In the genomic region with DNA sequence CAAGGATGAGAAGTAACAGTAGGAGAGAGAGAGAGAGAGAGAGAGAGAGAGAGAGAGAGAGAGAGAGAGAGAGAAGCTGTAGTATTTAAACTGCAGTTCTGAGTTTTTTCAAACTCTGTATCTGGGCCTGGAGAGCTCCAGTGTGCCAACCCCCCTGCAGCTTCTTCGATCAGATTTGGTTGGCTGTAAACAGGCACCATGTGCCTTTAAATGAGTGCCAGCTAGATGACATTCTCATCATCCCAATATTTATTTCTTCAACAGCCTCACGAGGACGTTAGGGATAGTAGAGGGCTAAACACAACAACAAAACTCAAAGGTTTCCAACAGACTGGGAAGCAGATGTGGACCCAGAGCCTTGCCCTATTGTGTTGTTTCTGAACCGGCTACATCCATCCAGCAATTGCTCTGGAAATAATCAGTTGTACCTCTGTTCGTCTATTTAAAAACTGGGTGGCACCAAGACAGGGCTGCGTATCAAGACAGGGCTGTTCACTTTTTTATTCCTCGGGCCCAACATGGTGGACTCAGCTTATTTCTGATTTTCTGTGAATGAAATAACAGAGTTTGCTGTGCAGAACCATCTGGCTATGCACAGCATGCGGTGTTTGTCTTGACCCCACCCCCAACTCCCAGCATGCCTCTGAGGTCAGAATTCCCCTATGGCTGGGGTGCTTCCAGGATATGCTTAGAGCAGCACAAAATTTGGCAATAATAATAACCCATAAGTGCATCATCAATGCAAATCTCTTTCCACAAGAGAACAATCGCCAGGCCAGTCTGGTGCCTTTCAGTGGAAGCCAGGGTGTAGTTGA, we compare ENCODE assay signal across 20 mouse cellular contexts. TPM values are rescaled to one million over a fixed set of nuclear protein-coding genes. Genes with fewer than 3 reads are reported as not detected.
A peak's percentile ranks its signal among the peaks of the same experiment; 100 is the strongest.
DNase-seq lines count a peak whose midpoint lies in the region; ATAC-seq and TF ChIP-seq lines count a peak whose summit lies in the region.
"Had no signal": no experiment of that assay in that cellular context is flagged by ENCODE, and none has a peak within 500 bp of the region (broad histone marks: within the 10 kb centered on the region; RNA-seq: fewer than 3 reads in every experiment).

No protein-coding gene starts in this region.

- no peak overlapping the region for H3K9ac ChIP-seq in MEL (ENCODE audit: control insufficient read depth, low read depth, low read length, poor library complexity, severe bottlenecking)
- H3K9ac ChIP-seq in intestine, embryonic 16.5 days (ENCODE audit: low read depth, low read length): no peak overlapping the region
- H3K9ac ChIP-seq: heart, embryonic 13.5 days; midbrain, embryonic 12.5 days had no signal

- H3K9me3 ChIP-seq in MEL (replicated peaks; ENCODE audit: insufficient read depth, low read length): no peaks in the 10 kb centered on the region
- H3K9me3 ChIP-seq in intestine, embryonic 16.5 days (ENCODE audit: control insufficient read depth, low read length): no peaks in the 10 kb centered on the region
- H3K9me3 ChIP-seq: heart, embryonic 13.5 days; midbrain, embryonic 12.5 days had no signal

- no peak for ATAC-seq in intestine, embryonic 16.5 days

- no peaks in the 10 kb centered on the region for H3K79me2 ChIP-seq in MEL (ENCODE audit: control insufficient read depth, insufficient read depth, low read length, poor library complexity)

- intact Hi-C loops in gastrocnemius, adult 2 months (cut with DNase I): no loop called here

- H3K4me3 ChIP-seq in gastrocnemius, adult 2 months: no peak overlapping the region
- no peak overlapping the region for H3K4me3 ChIP-seq in MEL (ENCODE audit: control insufficient read depth in 1 of 2, insufficient read depth in 1 of 2, low read depth in 2 of 2, low read length in 2 of 2)
- no peak overlapping the region for H3K4me3 ChIP-seq in intestine, embryonic 16.5 days (ENCODE audit: low read length)
- H3K4me3 ChIP-seq in lung, adult 2 months (replicated peaks; ENCODE audit: extremely low read depth, low read depth, low read length): no peak overlapping the region
- H3K4me3 ChIP-seq: heart, embryonic 13.5 days; midbrain, embryonic 12.5 days; myocyte had no signal

- no peaks in the 10 kb centered on the region; a peak in 1 of 4 replicates for H3K4me1 ChIP-seq in MEL (ENCODE audit: control insufficient read depth in 1 of 2, insufficient read depth in 2 of 2, low read length in 2 of 2)
- peaks cover 42% of the 10 kb centered on the region for H3K4me1 ChIP-seq in intestine, embryonic 16.5 days (ENCODE audit: control insufficient read depth, insufficient read depth, low read length)
- H3K4me1 ChIP-seq in lung, adult 2 months (ENCODE audit: control insufficient read depth, insufficient read depth, low read length): no peaks in the 10 kb centered on the region; the same call in 1 of the 2 replicates
- H3K4me1 ChIP-seq: midbrain, embryonic 12.5 days had no signal

- H3K4me2 ChIP-seq in intestine, embryonic 16.5 days (ENCODE audit: low read depth, low read length): no peak overlapping the region
- H3K4me2 ChIP-seq: heart, embryonic 13.5 days; midbrain, embryonic 12.5 days had no signal

- 66% methylated on average over 9 of the region's 9 CpGs for WGBS in intestine, embryonic 16.5 days
- WGBS in lung, adult 2 months: 69% methylated on average over 9 of the region's 9 CpGs

- TF ChIP-seq EP300 in MEL (IDR thresholded peaks at IDR 0.05; ENCODE audit: low read depth in 1 of 2, low read length in 2 of 2): no peak

- H3K27ac ChIP-seq in gastrocnemius, adult 2 months: peak overlapping the region; percentile 28; the same call in 1 of the 2 replicates
- no peak overlapping the region for H3K27ac ChIP-seq in MEL (ENCODE audit: control insufficient read depth, low read depth, low read length)
- H3K27ac ChIP-seq in intestine, embryonic 16.5 days (ENCODE audit: low read length): 0 out of 2 replicates have a peak overlapping the region, but pooled peaks have one; percentile 21
- H3K27ac ChIP-seq: heart, embryonic 13.5 days; midbrain, embryonic 12.5 days had no signal

- H3K36me3 ChIP-seq in MEL (ENCODE audit: control insufficient read depth in 1 of 2, insufficient read depth in 2 of 2, low read length in 2 of 2): no peaks in the 10 kb centered on the region
- H3K36me3 ChIP-seq in intestine, embryonic 16.5 days (ENCODE audit: control insufficient read depth, insufficient read depth, low read length): no peaks in the 10 kb centered on the region
- H3K36me3 ChIP-seq: heart, embryonic 13.5 days; midbrain, embryonic 12.5 days had no signal

- no peak for DNase-seq in gastrocnemius, adult 2 months
- no peak for DNase-seq in gastrocnemius, postnatal 10 days
- no peak for DNase-seq in MEL (ENCODE audit: low read depth, low spot score)
- DNase-seq in cerebellum, adult 9-10 months: peak; percentile 67
- no peak for DNase-seq in thymus, postnatal 25 days
- no peak for DNase-seq in urinary bladder, postnatal 14 days (ENCODE audit: low spot score)
- no peak for DNase-seq in lung, adult 2 months
- DNase-seq: adrenal gland, adult 8-10 months; gastrocnemius, postnatal 36 days; heart, postnatal 4 days; kidney, adult 18-20 months; kidney, postnatal 36 days; left cerebral cortex, postnatal 4 days; lung, postnatal 4 days; retina, postnatal 1 day; thymus, adult 18-20 months had no signal

- no peak for TF ChIP-seq CTCF in gastrocnemius, adult 2 months (IDR thresholded peaks at IDR 0.05)
- TF ChIP-seq CTCF in MEL (IDR thresholded peaks at IDR 0.05 in 2 of 3, conservative IDR thresholded peaks at IDR 0.05 in 1 of 3; ENCODE audit: control insufficient read depth in 1 of 3, insufficient read depth in 1 of 3, low read depth in 2 of 3, low read length in 3 of 3, poor library complexity in 1 of 3, severe bottlenecking in 1 of 3): no peak
- no peak for TF ChIP-seq CTCF in lung, adult 2 months (IDR thresholded peaks at IDR 0.05; ENCODE audit: insufficient read depth, low read length)

- peaks cover 2 to 3% of the 10 kb centered on the region in 2 experiments; a peak in 2 of 4 replicates for H3K27me3 ChIP-seq in MEL (ENCODE audit: control insufficient read depth in 1 of 2, insufficient read depth in 2 of 2, low read length in 2 of 2)
- no peaks in the 10 kb centered on the region for H3K27me3 ChIP-seq in intestine, embryonic 16.5 days (replicated peaks; ENCODE audit: control insufficient read depth, insufficient read depth, low read length)
- H3K27me3 ChIP-seq: heart, embryonic 13.5 days; midbrain, embryonic 12.5 days had no signal

- no peak for TF ChIP-seq POLR2A in MEL (IDR thresholded peaks at IDR 0.05; ENCODE audit: control insufficient read depth in 1 of 2, insufficient read depth in 1 of 2, low read depth in 1 of 2, low read length in 2 of 2, poor library complexity in 1 of 2)
- no peak for TF ChIP-seq POLR2A in lung, adult 2 months (IDR thresholded peaks at IDR 0.05; ENCODE audit: borderline replicate concordance, extremely low read depth, low read depth, low read length)

- TF ChIP-seq RAD21 in MEL (IDR thresholded peaks at IDR 0.05; ENCODE audit: low read depth, low read length): no peak

TF ChIP-seq in MEL, 35 proteins besides CTCF, POLR2A, EP300 and RAD21:
- TF ChIP-seq POLR2AphosphoS2 (IDR thresholded peaks at IDR 0.05; ENCODE audit: low read length) (no peak), CHD2 (IDR thresholded peaks at IDR 0.05; ENCODE audit: low read length) (no peak), MEF2A (IDR thresholded peaks at IDR 0.05; ENCODE audit: extremely low read depth, insufficient replicate concordance, low read depth, low read length, poor library complexity, severe bottlenecking) (no peak), JUND (IDR thresholded peaks at IDR 0.05; ENCODE audit: low read depth, low read length) (peak; percentile 76; the same call in 1 of the 2 replicates), TBP (IDR thresholded peaks at IDR 0.05; ENCODE audit: low read depth, low read length) (no peak)

RNA-seq across cellular contexts. Expression of a gene that starts 38.5 kb away (rescaled TPM):
- total RNA-seq in gastrocnemius, adult 2 months (2021): 10 to 100 TPM; 41.9 to 48.9 TPM
- 10 to 100 TPM; 70.7 to 83.8 TPM for total RNA-seq in gastrocnemius, postnatal 10 days (2021)
- 459 and 531 TPM in 2 replicates for total RNA-seq in MEL (2012; rRNA removed)
- 100 to 1,000 TPM; 428 to 526 TPM for polyA plus RNA-seq in MEL (2012; ENCODE audit: insufficient read depth in 1 of 2, insufficient read length in 2 of 2, low read depth in 1 of 2, low replicate concordance in 2 of 2, missing spikeins in 1 of 2)
- polyA plus RNA-seq in intestine, embryonic 16.5 days (2015; fragmentation: Nextera tagmentation; extraction: Ambion mirVana): 231 and 264 TPM in 2 replicates
- polyA plus RNA-seq in lung, adult 2 months (2012; rRNA removed): 50.4 and 64.2 TPM in 2 replicates
